Mouse (Mus musculus): Measurements from ENCODE around the gene Dapp1.

The Dapp1 gene

GRCm38 (mm10) chr3:137981382-137981750, at the start of gene Dapp1:
Dapp1 (minus strand) TSS chr3:137981545.
- no peak for DNase-seq (ENCODE audit: low read depth, low spot score)

- DNase-seq (ENCODE audit: low read depth, low spot score), result no peak
These were observed 49.2 kb upstream of the Dapp1 start for GRCm38 (mm10) chr3:138030563-138030962.

GRCm38 (mm10) chr3:138029351-138029750, 48.0 kb upstream of the Dapp1 start:
- no peak for DNase-seq (ENCODE audit: low read depth, low spot score)

- DNase-seq (ENCODE audit: low read depth, low spot score), result no peak
These were observed 46.4 kb upstream of the Dapp1 start for GRCm38 (mm10) chr3:138027575-138028362.

GRCm38 (mm10) chr3:138026286-138026685, 44.9 kb upstream of the Dapp1 start:
- DNase-seq (ENCODE audit: low read depth, low spot score), result no peak

- no peak for DNase-seq (ENCODE audit: low read depth, low spot score)
These were observed 41.3 kb upstream of the Dapp1 start for GRCm38 (mm10) chr3:138022651-138023050.

GRCm38 (mm10) chr3:138022003-138022402, 40.7 kb upstream of the Dapp1 start:
- DNase-seq (ENCODE audit: low read depth, low spot score), result no peak

- no peak for DNase-seq (ENCODE audit: low read depth, low spot score)
These were observed 35.5 kb upstream of the Dapp1 start for GRCm38 (mm10) chr3:138016810-138017209.

GRCm38 (mm10) chr3:138014725-138015124, 33.4 kb upstream of the Dapp1 start:
- no peak for DNase-seq (ENCODE audit: low read depth, low spot score)

- DNase-seq (ENCODE audit: low read depth, low spot score), result no peak
These were observed 31.0 kb upstream of the Dapp1 start for GRCm38 (mm10) chr3:138012351-138012750.

GRCm38 (mm10) chr3:138008152-138008551, 26.8 kb upstream of the Dapp1 start:
- no peak for DNase-seq (ENCODE audit: low read depth, low spot score)

- DNase-seq (ENCODE audit: low read depth, low spot score), result no peak
These were observed 25.6 kb upstream of the Dapp1 start for GRCm38 (mm10) chr3:138006896-138007295.

GRCm38 (mm10) chr3:138003264-138003663, 21.9 kb upstream of the Dapp1 start:
- no peak for DNase-seq (ENCODE audit: low read depth, low spot score)

- DNase-seq (ENCODE audit: low read depth, low spot score), result no peak
These were observed 21.2 kb upstream of the Dapp1 start for GRCm38 (mm10) chr3:138002545-138002944.

- no peak for DNase-seq (ENCODE audit: low read depth, low spot score)
These were observed 20.5 kb upstream of the Dapp1 start for GRCm38 (mm10) chr3:138001865-138002264.

- DNase-seq (ENCODE audit: low read depth, low spot score), result no peak
These were observed 19.4 kb upstream of the Dapp1 start for GRCm38 (mm10) chr3:138000724-138001069.

- DNase-seq (ENCODE audit: low read depth, low spot score), result no peak
These were observed 18.8 kb upstream of the Dapp1 start for GRCm38 (mm10) chr3:138000062-138000723.

GRCm38 (mm10) chr3:137999224-137999790, 18.0 kb upstream of the Dapp1 start:
- no peak for DNase-seq (ENCODE audit: low read depth, low spot score)

- no peak for DNase-seq (ENCODE audit: low read depth, low spot score)
These were observed 17.3 kb upstream of the Dapp1 start for GRCm38 (mm10) chr3:137998491-137999223.

- no peak for DNase-seq (ENCODE audit: low read depth, low spot score)
These were observed 14.1 kb upstream of the Dapp1 start for GRCm38 (mm10) chr3:137995486-137995885.

GRCm38 (mm10) chr3:137994196-137994595, 12.9 kb upstream of the Dapp1 start:
- no peak for DNase-seq (ENCODE audit: low read depth, low spot score)

GRCm38 (mm10) chr3:137992366-137992765, 11.0 kb upstream of the Dapp1 start:
- no peak for DNase-seq (ENCODE audit: low read depth, low spot score)
